Mouse (Mus musculus): ENCODE results near the gene Socs7. TPM values are rescaled to one million over a fixed set of nuclear protein-coding genes. Genes with fewer than 3 reads are reported as not detected.
"Not testable (repeated sequence)": the region's sequence is repeated elsewhere in the genome, so short reads cannot be mapped to it uniquely, and the experiment has no call there.

Socs7 gene
- polyA plus RNA-seq (2015; fragmentation: Nextera tagmentation; extraction: Ambion mirVana) = 2.6 and 3.5 TPM in 2 replicates

GRCm38 (mm10) chr11:97361948-97362648 lies at the start of gene Socs7:
Socs7 (plus strand) TSS chr11:97362551.
- peaks cover 11% of the 10 kb centered on the region; the same call in 1 of the 2 replicates for H3K4me1 ChIP-seq (replicated peaks)
- peak within 1 kb of the TSS; percentile 98 for H3K4me3 ChIP-seq (replicated peaks)
- peak within 1 kb of the TSS; percentile 96 for H3K9ac ChIP-seq
- H3K27me3 ChIP-seq (replicated peaks) = no peaks in the 10 kb centered on the region
- H3K27ac ChIP-seq = peak within 1 kb of the TSS; percentile 84
- under 1% methylated on average over 24 of the region's 81 CpGs for WGBS
- ATAC-seq = peak; percentile 96
- H3K9me3 ChIP-seq = no peaks in the 10 kb centered on the region
- no peaks in the 10 kb centered on the region for H3K36me3 ChIP-seq
- peak within 1 kb of the TSS; percentile 89 for H3K4me2 ChIP-seq (replicated peaks)

- 83% methylated on average over 1 of the region's 1 CpGs for WGBS
- ATAC-seq; H3K27me3 ChIP-seq (replicated peaks); H3K9me3 ChIP-seq; H3K27ac ChIP-seq; H3K9ac ChIP-seq; H3K4me2 ChIP-seq (replicated peaks); H3K36me3 ChIP-seq; H3K4me3 ChIP-seq (replicated peaks): not testable (repeated sequence)
- H3K4me1 ChIP-seq (replicated peaks) = peaks cover 16% of the 10 kb centered on the region
Observed at GRCm38 (mm10) chr11:97312871-97313270, 49.5 kb upstream of the Socs7 start.

- H3K36me3 ChIP-seq = no peaks in the 10 kb centered on the region
- peaks cover 16% of the 10 kb centered on the region for H3K4me1 ChIP-seq (replicated peaks)
- no peak overlapping the region for H3K4me2 ChIP-seq (replicated peaks)
- no peak overlapping the region for H3K27ac ChIP-seq
- H3K9me3 ChIP-seq = no peaks in the 10 kb centered on the region
- 96% methylated on average over 3 of the region's 3 CpGs for WGBS
- no peak overlapping the region for H3K4me3 ChIP-seq (replicated peaks)
- no peak overlapping the region for H3K9ac ChIP-seq
- no peak for ATAC-seq
- no peaks in the 10 kb centered on the region for H3K27me3 ChIP-seq (replicated peaks)
Observed at GRCm38 (mm10) chr11:97314110-97314509, 48.2 kb upstream of the Socs7 start.

GRCm38 (mm10) chr11:97314751-97315503 lies 47.4 kb upstream of the Socs7 start:
- WGBS = 42% methylated on average over 8 of the region's 8 CpGs
- peak overlapping the region; percentile 51; the same call in 1 of the 2 replicates for H3K4me2 ChIP-seq (replicated peaks)
- H3K36me3 ChIP-seq = no peaks in the 10 kb centered on the region
- H3K9me3 ChIP-seq = no peaks in the 10 kb centered on the region
- no peaks in the 10 kb centered on the region for H3K27me3 ChIP-seq (replicated peaks)
- peak overlapping the region; percentile 30; the same call in 1 of the 2 replicates for H3K27ac ChIP-seq
- H3K9ac ChIP-seq = no peak overlapping the region
- peak; percentile 7 for ATAC-seq
- H3K4me1 ChIP-seq (replicated peaks) = peaks cover 10% of the 10 kb centered on the region
- peak overlapping the region; percentile 51; the same call in 1 of the 2 replicates for H3K4me3 ChIP-seq (replicated peaks)

GRCm38 (mm10) chr11:97315504-97316503 lies 46.5 kb upstream of the Socs7 start, which contains the start of gene Mrpl45:
Mrpl45 (plus strand) TSS chr11:97315716.
- H3K27ac ChIP-seq = peak within 1 kb of the TSS; percentile 67
- no peaks in the 10 kb centered on the region for H3K9me3 ChIP-seq
- H3K36me3 ChIP-seq = no peaks in the 10 kb centered on the region
- peak within 1 kb of the TSS; percentile 51 for H3K4me2 ChIP-seq (replicated peaks)
- peaks cover 5% of the 10 kb centered on the region for H3K4me1 ChIP-seq (replicated peaks)
- peak within 1 kb of the TSS; percentile 54 for H3K9ac ChIP-seq
- ATAC-seq = peak; percentile 96
- WGBS = under 1% methylated on average over 50 of the region's 50 CpGs
- H3K4me3 ChIP-seq (replicated peaks) = peak within 1 kb of the TSS; percentile 51
- no peaks in the 10 kb centered on the region for H3K27me3 ChIP-seq (replicated peaks)

- Histone ChIP-seq H3K4me2 (replicated peaks) (no peak overlapping the region), H3K27me3 (replicated peaks) (no peaks in the 10 kb centered on the region), H3K9ac (no peak overlapping the region), H3K36me3 (peaks cover 10% of the 10 kb centered on the region), H3K4me1 (replicated peaks) (no peaks in the 10 kb centered on the region), H3K4me3 (replicated peaks) (no peak overlapping the region), H3K27ac (no peak overlapping the region), H3K9me3 (no peaks in the 10 kb centered on the region)
- WGBS = 96% methylated on average over 8 of the region's 8 CpGs
- no peak for ATAC-seq
Observed at GRCm38 (mm10) chr11:97321197-97321596, 41.2 kb upstream of the Socs7 start.

GRCm38 (mm10) chr11:97321894-97322600 lies 40.3 kb upstream of the Socs7 start:
- WGBS = 80% methylated on average over 8 of the region's 8 CpGs

GRCm38 (mm10) chr11:97325224-97325623 lies 37.1 kb upstream of the Socs7 start:
- H3K27me3 ChIP-seq (replicated peaks) = no peaks in the 10 kb centered on the region
- peaks cover 29% of the 10 kb centered on the region for H3K36me3 ChIP-seq
- 72% methylated on average over 1 of the region's 1 CpGs for WGBS
- H3K4me1 ChIP-seq (replicated peaks) = no peaks in the 10 kb centered on the region
- no peaks in the 10 kb centered on the region for H3K9me3 ChIP-seq
- H3K9ac ChIP-seq = no peak overlapping the region
- H3K27ac ChIP-seq = no peak overlapping the region
- ATAC-seq = no peak
- H3K4me3 ChIP-seq (replicated peaks) = no peak overlapping the region
- no peak overlapping the region for H3K4me2 ChIP-seq (replicated peaks)

More at GRCm38 (mm10) chr11:97321894-97322600, 40.3 kb upstream of the Socs7 start:
- H3K4me1 ChIP-seq (replicated peaks); H3K27ac ChIP-seq; ATAC-seq; H3K4me2 ChIP-seq (replicated peaks); H3K9ac ChIP-seq; H3K9me3 ChIP-seq; H3K4me3 ChIP-seq (replicated peaks); H3K27me3 ChIP-seq (replicated peaks): not testable (repeated sequence)
- H3K36me3 ChIP-seq = peaks cover 18% of the 10 kb centered on the region

- Histone ChIP-seq H3K27ac (no peak overlapping the region), H3K4me3 (replicated peaks) (no peak overlapping the region), H3K27me3 (replicated peaks) (no peaks in the 10 kb centered on the region), H3K4me2 (replicated peaks) (no peak overlapping the region), H3K4me1 (replicated peaks) (0 out of 2 replicates have a peak, but pooled peaks cover 3% of the 10 kb centered on the region), H3K36me3 (peaks cover 29% of the 10 kb centered on the region), H3K9me3 (no peaks in the 10 kb centered on the region), H3K9ac (no peak overlapping the region)
- peak; percentile 34; the same call in 1 of the 2 replicates for ATAC-seq
- WGBS = 23% methylated on average over 9 of the region's 9 CpGs
Observed at GRCm38 (mm10) chr11:97328148-97328547, 34.2 kb upstream of the Socs7 start.

GRCm38 (mm10) chr11:97330315-97330714 lies 32.0 kb upstream of the Socs7 start:
- no peaks in the 10 kb centered on the region for H3K9me3 ChIP-seq
- 0 out of 2 replicates have a peak, but pooled peaks cover 4% of the 10 kb centered on the region for H3K4me1 ChIP-seq (replicated peaks)
- no peak overlapping the region for H3K4me2 ChIP-seq (replicated peaks)
- no peak for ATAC-seq
- WGBS = 97% methylated on average over 1 of the region's 1 CpGs
- no peak overlapping the region for H3K4me3 ChIP-seq (replicated peaks)
- H3K36me3 ChIP-seq = peaks cover 21% of the 10 kb centered on the region
- H3K9ac ChIP-seq = no peak overlapping the region
- H3K27ac ChIP-seq = no peak overlapping the region
- H3K27me3 ChIP-seq (replicated peaks) = no peaks in the 10 kb centered on the region

Measured in intestine, embryonic 15.5 days (tissue).